Mouse (Mus musculus) spleen, adult 2 months (tissue): ENCODE results near the gene Bcl2. TPM values are rescaled to one million over a fixed set of nuclear protein-coding genes. Genes with fewer than 3 reads are reported as not detected.

Experiments
- DNase-seq, 2 experiments: peaks; one replicate each; pipeline versions ENCODE4 v3.0.0 to v3.0.0-alpha.2; 2012 to 2021; ENCODE audit warnings: low spot score in 2 of 2, low read depth in 1 of 2
- H3K27ac ChIP-seq: fragments of 200-500 bp; 2 replicates; pipeline ENCODE4 v1.5.1; 2012; ENCODE audit warnings: low read length, inconsistent platforms; ENCODE audit not compliant: insufficient read depth
- H3K27me3 ChIP-seq: fragments of 200-500 bp; 2 replicates; pipeline ENCODE4 v1.6.1; 2012; ENCODE audit warnings: mild to moderate bottlenecking, moderate library complexity, low read length, inconsistent platforms; ENCODE audit not compliant: control insufficient read depth, insufficient read depth
- H3K36me3 ChIP-seq: fragments of 200-500 bp; 2 replicates; pipeline ENCODE4 v1.6.1; 2012; ENCODE audit warnings: mild to moderate bottlenecking, low read length, inconsistent platforms; ENCODE audit not compliant: control insufficient read depth, insufficient read depth
- H3K4me1 ChIP-seq: fragments of 200-500 bp; 2 replicates; pipeline ENCODE4 v1.6.1; 2011; ENCODE audit warnings: inconsistent platforms; ENCODE audit not compliant: control insufficient read depth, insufficient read depth, insufficient read length
- H3K4me3 ChIP-seq: fragments of 200-500 bp; 2 replicates; pipeline ENCODE4 v1.5.1; 2011; ENCODE audit warnings: mild to moderate bottlenecking, inconsistent platforms; ENCODE audit not compliant: insufficient read depth, insufficient read length; ENCODE audit errors: extremely low read depth
- CTCF ChIP-seq: fragments of 200-500 bp; IDR thresholded peaks from 2 replicates; pipeline ENCODE4 v1.5.1; 2011; ENCODE audit warnings: mild to moderate bottlenecking, inconsistent platforms; ENCODE audit not compliant: insufficient read depth, insufficient read length, insufficient replicate concordance; ENCODE audit errors: extremely low read depth
- POLR2A ChIP-seq: fragments of 200-500 bp; IDR thresholded peaks from 2 replicates; pipeline ENCODE4 v1.6.1; 2011; ENCODE audit warnings: low read depth, low read length, inconsistent platforms
- WGBS: fragments of 180-500 bp; shearing (Covaris S2); methylation state at CpG from one replicate; pipeline ENCODE4 v1.1.7; 2018; 5-methylcytosine and 5-hydroxymethylcytosine counted together
- polyA plus RNA-seq: library from polyadenylated mRNA; depleted of rRNA; stranded (reverse); fragments of >200 nt; gene quantifications from 2 replicates; pipeline ENCODE4 v1.2.3, GENCODE M21; 2012

The Bcl2 gene
- polyA plus RNA-seq, 1 experiment, result 10.6 TPM

DNA sequence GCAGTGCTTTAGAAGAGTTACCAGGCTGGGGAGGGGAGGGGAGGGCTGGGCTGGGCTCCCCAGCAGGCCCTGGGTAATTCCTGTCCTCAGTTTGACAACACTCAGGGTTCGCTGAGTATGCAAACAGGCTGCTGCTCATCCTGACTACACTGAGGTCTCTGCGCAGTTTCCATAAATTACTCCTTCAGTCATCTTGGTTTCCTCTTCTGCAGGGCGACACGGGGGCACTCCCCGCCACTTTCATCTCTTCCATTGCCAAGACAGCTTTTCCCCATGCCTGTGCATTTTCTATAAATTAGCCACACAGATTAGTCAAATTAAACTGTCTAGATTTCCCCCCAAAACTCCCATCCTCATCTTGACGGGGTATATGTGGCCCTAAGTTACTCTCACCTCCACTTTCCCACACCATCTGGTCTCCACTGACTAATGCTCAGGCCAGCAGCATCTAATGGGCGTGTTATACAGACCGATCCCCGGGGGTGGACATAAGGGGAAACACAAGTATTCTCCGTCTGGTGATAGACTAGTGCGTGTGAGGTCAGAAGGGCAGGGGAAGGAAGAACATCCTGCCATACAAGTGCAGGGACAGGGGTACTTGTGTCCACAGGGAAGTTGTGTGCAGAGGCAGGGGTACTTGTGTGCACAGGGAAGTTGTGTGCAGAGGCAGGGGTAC lies 152.9 kb downstream of the Bcl2 start:
- no peak for TF ChIP-seq CTCF
- no peak for TF ChIP-seq POLR2A
- no peaks in the 10 kb centered on the region for H3K27me3 ChIP-seq
- H3K4me3 ChIP-seq, result no peak overlapping the region
- H3K4me1 ChIP-seq, result peaks cover 28% of the 10 kb centered on the region; the same call in 1 of the 2 replicates
- H3K36me3 ChIP-seq, result no peaks in the 10 kb centered on the region
- 48% methylated on average over 11 of the region's 11 CpGs for WGBS
- 0 out of 2 replicates have a peak overlapping the region, but pooled peaks have one; percentile 13 for H3K27ac ChIP-seq
- DNase-seq, result no peak

DNA sequence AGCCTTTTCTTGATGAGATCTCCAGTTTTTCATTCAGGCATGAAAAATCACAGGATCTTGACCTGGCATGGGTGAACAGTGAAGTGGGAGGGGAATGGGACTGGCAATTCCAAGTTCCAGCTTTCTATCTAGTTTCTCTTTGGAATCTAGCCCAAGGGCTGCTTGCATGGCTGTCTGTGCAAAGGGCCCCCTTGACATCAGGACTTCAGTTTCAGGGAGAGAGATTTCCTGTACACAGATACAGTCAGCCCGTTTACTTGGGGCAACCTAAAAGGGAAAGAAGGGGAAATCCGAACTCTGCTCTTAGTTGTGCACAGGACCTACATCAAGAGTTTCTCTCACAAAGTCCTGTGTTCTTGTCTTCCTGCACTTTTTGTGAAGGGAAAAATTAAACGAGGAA lies 154.0 kb downstream of the Bcl2 start:
- TF ChIP-seq POLR2A (no peak), CTCF (no peak)
- Histone ChIP-seq H3K4me1 (peaks cover 33% of the 10 kb centered on the region; the same call in 1 of the 2 replicates), H3K27me3 (no peaks in the 10 kb centered on the region), H3K4me3 (no peak overlapping the region), H3K36me3 (no peaks in the 10 kb centered on the region), H3K27ac (no peak overlapping the region)
- no peak for DNase-seq
- WGBS, result 45% methylated on average over 3 of the region's 3 CpGs

DNA sequence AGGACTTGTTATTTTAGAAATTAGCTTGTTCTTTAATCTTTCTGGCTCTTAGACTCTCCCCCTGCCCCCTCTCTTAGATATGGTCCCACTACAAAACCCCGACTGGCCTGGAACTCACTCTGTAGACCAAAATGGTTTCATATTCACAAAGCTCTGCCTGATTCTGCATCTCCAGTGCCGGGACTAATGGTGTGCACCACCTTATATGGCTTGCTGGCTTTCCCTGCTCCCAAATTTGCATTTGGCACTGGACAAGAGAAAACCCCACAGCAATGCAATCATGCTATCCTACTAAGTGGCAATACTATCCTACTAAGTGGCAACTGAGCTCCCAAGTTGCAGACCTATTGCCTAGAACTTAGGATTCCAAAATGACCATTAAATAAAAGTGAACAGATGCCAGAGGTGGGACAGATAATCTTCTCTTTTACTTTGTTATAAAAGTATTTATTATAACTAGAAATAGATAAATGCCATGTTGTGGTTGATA lies 154.9 kb downstream of the Bcl2 start:
- no peak for DNase-seq
- WGBS, result 82% methylated on average over 2 of the region's 2 CpGs
- H3K4me3 ChIP-seq, result no peak overlapping the region
- H3K27me3 ChIP-seq, result no peaks in the 10 kb centered on the region
- H3K36me3 ChIP-seq, result no peaks in the 10 kb centered on the region
- no peak overlapping the region for H3K27ac ChIP-seq
- peaks cover 33% of the 10 kb centered on the region; the same call in 1 of the 2 replicates for H3K4me1 ChIP-seq
- no peak for TF ChIP-seq CTCF
- TF ChIP-seq POLR2A, result no peak

DNA sequence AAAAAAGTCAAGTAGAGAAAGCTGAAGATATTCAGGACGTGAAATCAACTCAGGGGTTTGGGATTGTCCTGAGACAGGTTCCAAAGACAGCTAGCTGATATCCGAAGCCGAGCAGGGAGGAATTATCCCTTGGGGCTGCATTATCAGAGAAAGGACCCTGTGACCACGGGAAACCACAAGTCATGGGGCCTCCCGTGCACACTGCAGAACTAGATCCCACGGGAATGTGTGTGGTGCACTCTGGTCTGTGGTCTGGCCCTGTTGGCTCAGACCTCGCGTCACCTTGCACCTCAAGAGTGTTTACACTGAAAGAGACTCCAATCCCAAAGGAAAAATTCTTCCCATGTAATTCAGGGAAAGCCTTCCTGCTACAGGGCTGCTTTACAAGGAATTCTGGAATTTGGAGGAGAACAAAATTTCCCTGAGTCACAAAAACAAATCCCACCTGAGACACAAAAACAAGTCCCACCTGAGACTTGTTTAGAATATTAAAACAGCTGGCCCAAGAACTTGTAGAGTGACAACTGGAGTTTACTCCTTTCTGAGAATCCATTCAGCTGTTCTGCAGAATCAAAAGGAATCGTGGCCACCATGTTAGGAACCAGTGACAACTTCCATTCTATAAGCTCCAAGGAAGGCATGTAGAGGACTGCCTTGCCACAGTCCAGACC lies 158.4 kb downstream of the Bcl2 start:
- WGBS, result 50% methylated on average over 9 of the region's 9 CpGs
- no peak for DNase-seq
- TF ChIP-seq CTCF (no peak), POLR2A (no peak)
- Histone ChIP-seq H3K4me3 (no peak overlapping the region), H3K27me3 (no peaks in the 10 kb centered on the region), H3K36me3 (no peaks in the 10 kb centered on the region), H3K27ac (0 out of 2 replicates have a peak overlapping the region, but pooled peaks have one; percentile 2), H3K4me1 (peaks cover 26% of the 10 kb centered on the region)

DNA sequence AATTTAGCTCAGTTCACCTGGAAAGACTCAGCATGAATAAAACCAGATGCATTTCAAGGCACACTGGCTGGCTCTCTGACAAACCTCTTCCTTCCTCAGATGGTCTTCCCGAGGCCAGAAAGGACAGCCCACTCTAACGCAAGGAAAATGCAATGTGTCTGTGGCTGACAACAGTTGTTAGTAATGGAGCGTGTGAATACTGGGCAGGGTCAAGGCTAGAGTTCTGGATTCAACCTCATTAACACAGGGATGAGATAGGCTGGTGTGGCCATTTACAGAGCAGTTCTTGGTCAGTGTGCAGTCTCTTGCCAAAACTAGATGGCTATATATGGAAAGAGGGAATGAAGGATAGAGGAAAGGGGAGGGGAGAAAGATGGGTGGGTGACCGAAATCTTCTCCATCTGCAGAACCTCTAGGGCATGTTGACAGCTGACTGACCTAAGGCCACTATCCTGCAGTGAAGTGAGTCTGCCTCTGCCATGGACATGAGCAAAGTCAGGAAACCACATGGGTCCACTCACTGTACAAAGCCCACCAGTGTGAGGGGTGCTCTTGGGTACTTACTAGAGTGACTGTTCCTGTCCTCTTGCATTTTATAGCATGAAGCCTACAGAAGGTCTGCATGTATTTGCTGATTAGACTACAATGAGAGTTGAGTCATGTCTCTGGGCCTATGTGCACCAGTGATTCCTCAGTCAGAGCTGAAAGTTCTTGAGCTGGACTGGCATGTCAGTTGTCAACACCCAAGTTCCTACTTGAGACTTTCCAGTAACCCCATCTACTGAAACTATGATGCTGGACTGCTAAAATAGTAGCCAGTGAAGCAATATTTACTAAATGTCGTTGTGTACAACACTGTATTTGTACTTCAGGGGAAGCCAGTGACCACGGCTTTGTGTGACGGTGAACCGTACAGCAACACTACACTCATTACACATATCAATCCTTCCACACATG lies 159.9 kb downstream of the Bcl2 start:
- no peak for TF ChIP-seq POLR2A
- TF ChIP-seq CTCF, result no peak
- 68% methylated on average over 8 of the region's 8 CpGs for WGBS
- no peaks in the 10 kb centered on the region for H3K36me3 ChIP-seq
- H3K27me3 ChIP-seq, result no peaks in the 10 kb centered on the region
- no peak for DNase-seq
- H3K4me1 ChIP-seq, result peaks cover 38% of the 10 kb centered on the region
- no peak overlapping the region for H3K4me3 ChIP-seq
- no peak overlapping the region for H3K27ac ChIP-seq

DNA sequence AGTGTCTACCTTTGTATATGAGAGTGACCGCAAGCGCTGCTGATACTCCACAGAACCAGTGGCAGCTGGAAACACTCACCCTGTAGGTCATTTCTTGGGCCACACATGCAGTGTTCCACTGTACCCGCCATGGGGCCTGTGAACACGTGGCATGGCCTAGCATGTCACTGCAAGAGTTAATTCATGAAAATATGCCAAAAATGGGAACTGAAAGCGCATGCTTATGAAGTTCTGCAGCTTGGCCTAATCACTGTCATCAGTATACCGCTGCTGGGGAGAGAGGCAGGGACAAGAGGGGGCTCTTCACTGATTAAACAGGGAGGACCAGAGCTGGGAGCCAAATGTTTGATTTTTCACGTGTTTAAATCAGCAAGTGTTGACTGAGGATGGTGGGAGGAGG lies 161.2 kb downstream of the Bcl2 start:
- Histone ChIP-seq H3K4me3 (no peak overlapping the region), H3K27ac (peak overlapping the region; percentile 46), H3K4me1 (peaks cover 45% of the 10 kb centered on the region), H3K27me3 (no peaks in the 10 kb centered on the region), H3K36me3 (no peaks in the 10 kb centered on the region)
- TF ChIP-seq POLR2A (no peak; the same call in 1 of the 2 replicates), CTCF (no peak)
- WGBS, result 39% methylated on average over 7 of the region's 7 CpGs
- peak; percentile 35 to 61 for DNase-seq
